Mouse (Mus musculus) splenic B cell, adult 2 months (primary cell): ENCODE results near the gene Hephl1.

ENCODE experiments used
- DNase-seq: peaks from one replicate; pipeline ENCODE4 v3.0.0-alpha.2; 2011; ENCODE audit warnings: low read depth, low spot score
- H3K27me3 ChIP-seq: 2 replicates; pipeline ENCODE4 v1.6.1; 2012; ENCODE audit warnings: mild to moderate bottlenecking, low read length, moderate library complexity, mixed read lengths; ENCODE audit not compliant: control insufficient read depth, poor library complexity, insufficient read depth, severe bottlenecking
- H3K36me3 ChIP-seq: 2 replicates; pipeline ENCODE4 v1.6.1; 2012; ENCODE audit warnings: mild to moderate bottlenecking, low read length, moderate library complexity, mixed read lengths; ENCODE audit not compliant: control insufficient read depth, poor library complexity, insufficient read depth, severe bottlenecking

The Hephl1 gene

GRCm38 (mm10) chr9:15097172-15097571 is 14.7 kb downstream of the Hephl1 start:
- DNase-seq = no peak
- H3K27me3 ChIP-seq = no peaks in the 10 kb centered on the region
- H3K36me3 ChIP-seq = no peaks in the 10 kb centered on the region

- peak; percentile 8 for DNase-seq
- H3K36me3 ChIP-seq = no peaks in the 10 kb centered on the region
Measured at GRCm38 (mm10) chr9:15096161-15096560, 15.7 kb downstream of the Hephl1 start.

GRCm38 (mm10) chr9:15095206-15095605 is 16.7 kb downstream of the Hephl1 start:
- no peaks in the 10 kb centered on the region for H3K27me3 ChIP-seq
- DNase-seq = peak; percentile 3

More at GRCm38 (mm10) chr9:15096161-15096560, 15.7 kb downstream of the Hephl1 start:
- H3K27me3 ChIP-seq = no peaks in the 10 kb centered on the region

GRCm38 (mm10) chr9:15068686-15069295 is 43.1 kb downstream of the Hephl1 start:
- no peaks in the 10 kb centered on the region for H3K36me3 ChIP-seq
- H3K27me3 ChIP-seq = no peaks in the 10 kb centered on the region
- no peak for DNase-seq

More at GRCm38 (mm10) chr9:15095206-15095605, 16.7 kb downstream of the Hephl1 start:
- H3K36me3 ChIP-seq = no peaks in the 10 kb centered on the region

GRCm38 (mm10) chr9:15067995-15068685 is 43.8 kb downstream of the Hephl1 start:
- no peaks in the 10 kb centered on the region for H3K27me3 ChIP-seq
- DNase-seq = no peak
- H3K36me3 ChIP-seq = no peaks in the 10 kb centered on the region

GRCm38 (mm10) chr9:15064176-15064575 is 47.7 kb downstream of the Hephl1 start:
- H3K27me3 ChIP-seq = no peaks in the 10 kb centered on the region
- H3K36me3 ChIP-seq = no peaks in the 10 kb centered on the region
- DNase-seq = peak; percentile 7

GRCm38 (mm10) chr9:15060847-15061246 is 51.1 kb downstream of the Hephl1 start:
- H3K27me3 ChIP-seq = no peaks in the 10 kb centered on the region
- no peak for DNase-seq
- no peaks in the 10 kb centered on the region for H3K36me3 ChIP-seq

- H3K36me3 ChIP-seq = no peaks in the 10 kb centered on the region
- DNase-seq = no peak
- H3K27me3 ChIP-seq = no peaks in the 10 kb centered on the region
Measured at GRCm38 (mm10) chr9:15060026-15060425, 51.9 kb downstream of the Hephl1 start.

- DNase-seq = no peak
- Histone ChIP-seq H3K36me3 (no peaks in the 10 kb centered on the region), H3K27me3 (no peaks in the 10 kb centered on the region)
Measured at GRCm38 (mm10) chr9:15045740-15046139, 66.2 kb downstream of the Hephl1 start.

GRCm38 (mm10) chr9:15045084-15045669 is 66.7 kb downstream of the Hephl1 start, which contains the start of gene Panx1:
TSS of gene Panx1 (minus strand) at chr9:15045478.
- DNase-seq = peak; percentile 91
- H3K27me3 ChIP-seq = no peaks in the 10 kb centered on the region
- H3K36me3 ChIP-seq = no peaks in the 10 kb centered on the region

GRCm38 (mm10) chr9:15044391-15045083 is 67.4 kb downstream of the Hephl1 start:
- DNase-seq = no peak
- no peaks in the 10 kb centered on the region for H3K36me3 ChIP-seq
- H3K27me3 ChIP-seq = no peaks in the 10 kb centered on the region

GRCm38 (mm10) chr9:15041556-15041955 is 70.4 kb downstream of the Hephl1 start:
- Histone ChIP-seq H3K36me3 (no peaks in the 10 kb centered on the region), H3K27me3 (no peaks in the 10 kb centered on the region)
- no peak for DNase-seq

GRCm38 (mm10) chr9:15039848-15040247 is 72.1 kb downstream of the Hephl1 start:
- Histone ChIP-seq H3K36me3 (no peaks in the 10 kb centered on the region), H3K27me3 (no peaks in the 10 kb centered on the region)
- DNase-seq = no peak

GRCm38 (mm10) chr9:15037704-15038103 is 74.2 kb downstream of the Hephl1 start:
- DNase-seq = no peak
- H3K27me3 ChIP-seq = no peaks in the 10 kb centered on the region
- no peaks in the 10 kb centered on the region; the same call in 1 of the 2 replicates for H3K36me3 ChIP-seq

GRCm38 (mm10) chr9:15037237-15037636 is 74.7 kb downstream of the Hephl1 start:
- no peaks in the 10 kb centered on the region for H3K27me3 ChIP-seq
- DNase-seq = no peak

More at GRCm38 (mm10) chr9:15037237-15037636, 74.7 kb downstream of the Hephl1 start:
- H3K36me3 ChIP-seq = no peaks in the 10 kb centered on the region; the same call in 1 of the 2 replicates
